Mouse (Mus musculus) heart, postnatal 0 days (tissue): ENCODE measurements around the gene Bcam.

Experiments
- CTCF ChIP-seq: IDR thresholded peaks from 2 replicates; pipeline ENCODE4 v1.5.1; 2016; ENCODE audit warnings: antibody characterized with exemption, control low read depth, low read depth
- EP300 ChIP-seq: IDR thresholded peaks from 2 replicates; pipeline ENCODE4 v1.6.1; 2016; ENCODE audit warnings: antibody characterized with exemption, low read depth

DNA sequence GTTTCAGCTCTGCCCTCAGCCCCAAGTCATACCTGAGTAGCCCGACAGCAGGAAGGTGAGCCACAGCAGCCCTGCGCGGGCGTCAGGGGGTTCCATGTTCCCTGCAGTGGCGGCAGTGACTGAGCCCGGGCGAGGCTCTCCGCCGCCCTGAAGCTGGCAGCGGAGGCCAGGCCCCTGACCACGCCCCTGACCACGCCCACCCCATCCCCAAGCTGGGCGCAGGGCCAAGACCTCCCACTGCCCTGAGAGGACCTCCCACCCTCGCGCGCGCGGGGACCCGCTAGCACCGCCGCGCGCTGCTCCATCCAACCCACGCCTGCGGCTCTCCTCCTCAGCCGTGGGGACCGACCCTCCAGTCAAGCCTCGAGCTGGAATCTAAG lies 451 bp downstream of the Bcam start:
- TF ChIP-seq EP300 (0 out of 2 replicates have a peak, but pooled peaks have one; percentile 31), CTCF (no peak)
